Mouse (Mus musculus) neural tube, embryonic 13.5 days (tissue): ENCODE results near the gene Ly6g6e. TPM values are rescaled to one million over a fixed set of nuclear protein-coding genes. Genes with fewer than 3 reads are reported as not detected.
"Not testable (repeated sequence)": the region's sequence is repeated elsewhere in the genome, so short reads cannot be mapped to it uniquely, and the experiment has no call there.

Experiments used
- ATAC-seq: fragments of 200-750 bp; cut with Nextera tagmentation; 2 replicates; pipeline ENCODE4 v1.8.0; 2017; ENCODE audit warnings: low read depth, mild to moderate bottlenecking, moderate TSS enrichment, moderate library complexity
- H3K27ac ChIP-seq: fragments of 300-500 bp; sonication (generic); replicated peaks from 2 replicates; pipeline ENCODE4 v1.5.1; 2015; ENCODE audit warnings: moderate library complexity, mild to moderate bottlenecking, inconsistent platforms
- H3K27me3 ChIP-seq: fragments of 300-500 bp; sonication (generic); 2 replicates; pipeline ENCODE4 v1.6.1; 2015; ENCODE audit warnings: mild to moderate bottlenecking, inconsistent platforms
- H3K36me3 ChIP-seq: fragments of 300-500 bp; sonication (generic); 2 replicates; pipeline ENCODE4 v1.6.1; 2015; ENCODE audit warnings: mild to moderate bottlenecking, inconsistent platforms
- H3K4me1 ChIP-seq: fragments of 300-500 bp; sonication (generic); replicated peaks from 2 replicates; pipeline ENCODE4 v1.6.1; 2015; ENCODE audit warnings: inconsistent platforms
- H3K4me2 ChIP-seq: fragments of 300-500 bp; sonication (generic); 2 replicates; pipeline ENCODE4 v1.6.1; 2015; ENCODE audit warnings: inconsistent platforms, mild to moderate bottlenecking, moderate library complexity
- H3K4me3 ChIP-seq: fragments of 300-500 bp; sonication (generic); 2 replicates; pipeline ENCODE4 v1.5.1; 2015; ENCODE audit warnings: mild to moderate bottlenecking, inconsistent platforms
- H3K9ac ChIP-seq: fragments of 300-500 bp; sonication (generic); 2 replicates; pipeline ENCODE4 v1.6.1; 2015; ENCODE audit warnings: moderate library complexity, mild to moderate bottlenecking, inconsistent platforms
- H3K9me3 ChIP-seq: fragments of 300-500 bp; sonication (generic); 2 replicates; pipeline ENCODE4 v1.6.1; 2016; ENCODE audit warnings: inconsistent platforms
- WGBS: fragments of 180-500 bp; shearing (Covaris S2); methylation state at CpG from one replicate; pipeline ENCODE4 v1.1.7; 2015; 5-methylcytosine and 5-hydroxymethylcytosine counted together
- polyA plus RNA-seq: library from polyadenylated mRNA; unstranded; fragments of >200 nt; fragmentation: Nextera tagmentation; extraction: Ambion mirVana; gene quantifications from 2 replicates; pipeline ENCODE4 v1.2.1, GENCODE M21; 2015

Ly6g6e gene
- polyA plus RNA-seq: 0.46 and 0.55 TPM in 2 replicates

DNA sequence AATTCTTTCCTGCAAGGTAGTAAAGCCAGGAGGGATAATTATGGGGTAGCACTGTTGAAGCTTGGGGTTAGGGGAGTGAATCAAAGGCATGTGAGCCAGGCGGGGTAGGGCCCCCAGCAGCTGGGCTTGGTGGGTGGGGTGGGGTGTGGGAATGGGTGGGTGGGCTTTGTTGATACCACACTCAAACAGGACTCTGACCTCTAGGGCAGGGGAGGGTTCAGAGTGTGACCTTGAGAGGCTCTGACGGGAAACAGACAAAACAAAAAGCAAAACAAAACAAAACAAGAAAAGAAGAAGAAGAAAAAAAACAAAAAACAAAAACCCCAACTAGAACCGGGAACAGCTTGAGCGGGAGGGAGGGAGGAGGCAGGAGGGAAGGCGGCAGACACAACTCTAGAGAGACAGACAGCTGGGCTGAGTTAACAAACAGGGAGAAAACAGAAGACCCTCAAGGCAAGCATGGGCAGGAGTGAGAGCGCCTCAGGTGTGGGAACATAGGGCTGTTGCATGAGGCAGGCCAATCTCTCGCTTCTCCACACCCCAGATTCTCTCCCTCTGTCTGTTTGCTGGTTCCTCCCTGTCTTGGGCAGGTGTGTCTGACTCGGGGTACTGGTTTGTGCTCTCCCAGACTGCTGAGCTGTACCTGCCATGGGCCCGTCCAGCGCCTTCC lies at the start of gene Ly6g6e:
Ly6g6e (plus strand) TSS at position 396 of the 670 bp plus-strand sequence.
- Histone ChIP-seq H3K27ac (no peak within 1 kb of the TSS), H3K9me3 (no peaks in the 10 kb centered on the region), H3K4me3 (peak within 1 kb of the TSS; percentile 15), H3K4me2 (peak within 1 kb of the TSS; percentile 47), H3K27me3 (no peaks in the 10 kb centered on the region), H3K4me1 (peaks cover 18% of the 10 kb centered on the region), H3K36me3 (no peaks in the 10 kb centered on the region), H3K9ac (peak within 1 kb of the TSS; percentile 59)
- WGBS: 26% methylated on average over 10 of the region's 10 CpGs
- ATAC-seq: no peak

DNA sequence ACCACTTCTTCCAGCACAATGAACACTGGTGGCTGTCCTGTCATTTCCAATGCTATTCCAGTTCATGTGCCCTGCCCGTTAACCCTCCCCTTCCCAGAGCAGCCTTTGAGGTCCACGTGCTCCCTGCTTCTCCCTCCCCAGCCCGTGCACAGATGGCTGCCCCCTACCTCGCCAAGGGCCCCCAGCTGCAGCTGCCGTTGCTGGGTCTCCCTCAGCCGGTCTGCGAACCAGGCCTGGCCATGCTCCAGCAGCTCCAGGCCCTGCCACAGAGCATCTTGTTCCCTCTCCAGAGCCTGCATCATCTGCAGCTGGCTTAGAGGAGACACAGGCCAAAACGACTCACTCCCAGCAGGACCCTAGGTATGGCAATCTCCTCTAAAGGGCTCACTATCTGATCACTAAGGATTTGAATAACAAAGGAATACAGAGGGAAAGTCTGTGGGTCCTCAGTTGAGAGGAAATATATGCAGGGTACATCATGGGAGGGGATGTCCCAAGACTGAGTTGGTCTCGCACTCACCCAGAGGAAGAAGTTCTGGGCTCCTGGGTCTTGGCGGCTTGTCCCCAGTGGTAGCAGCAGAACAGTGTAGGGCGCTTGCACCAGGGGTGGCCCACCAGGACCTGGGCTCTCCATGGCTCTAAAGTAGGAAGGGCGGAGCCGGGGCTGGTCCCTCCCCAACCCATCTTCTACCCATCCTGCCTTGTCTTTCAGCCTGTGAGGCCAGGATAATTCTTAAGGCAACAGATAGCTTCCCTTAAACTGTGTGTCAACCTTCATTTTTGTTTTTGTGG lies 49.2 kb upstream of the Ly6g6e start, which contains the start of gene Sapcd1:
Sapcd1 (minus strand) TSS at position 740 of the 792 bp plus-strand sequence.
- Histone ChIP-seq H3K9me3 (no peaks in the 10 kb centered on the region), H3K4me2 (peak within 1 kb of the TSS; percentile 25; the same call in 1 of the 2 replicates), H3K27ac (peak within 1 kb of the TSS; percentile 68), H3K4me3 (no peak within 1 kb of the TSS), H3K9ac (peak within 1 kb of the TSS; percentile 35), H3K36me3 (no peaks in the 10 kb centered on the region), H3K27me3 (no peaks in the 10 kb centered on the region), H3K4me1 (peaks cover 34% of the 10 kb centered on the region)
- 27% methylated on average over 13 of the region's 13 CpGs for WGBS
- peak; percentile 74 for ATAC-seq

DNA sequence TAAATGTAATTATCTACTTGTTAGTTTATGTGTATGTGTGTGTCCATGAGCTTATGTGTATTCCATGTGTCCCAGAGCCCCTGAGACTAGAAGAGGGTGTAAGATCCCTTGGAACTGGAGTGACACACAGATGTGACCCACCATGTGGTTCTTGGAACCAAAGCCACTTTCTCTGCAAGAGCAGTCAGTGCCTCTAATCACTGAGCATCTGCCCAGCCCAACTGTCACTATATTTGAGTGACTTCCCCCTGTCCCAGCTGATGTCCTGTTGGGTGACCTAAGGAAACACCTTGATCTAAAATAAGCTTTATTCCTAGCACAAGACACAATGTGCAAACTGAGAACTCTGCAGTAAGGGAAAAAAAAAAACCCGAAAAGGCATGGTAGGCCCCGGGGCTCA lies 48.4 kb upstream of the Ly6g6e start:
- no peak overlapping the region for H3K4me3 ChIP-seq
- no peaks in the 10 kb centered on the region for H3K27me3 ChIP-seq
- 89% methylated on average over 2 of the region's 2 CpGs for WGBS
- peaks cover 34% of the 10 kb centered on the region for H3K4me1 ChIP-seq
- H3K36me3 ChIP-seq: no peaks in the 10 kb centered on the region
- H3K9ac ChIP-seq: no peak overlapping the region
- H3K4me2 ChIP-seq: no peak overlapping the region
- H3K27ac ChIP-seq: peak overlapping the region; percentile 68; the same call in 1 of the 2 replicates
- no peaks in the 10 kb centered on the region for H3K9me3 ChIP-seq
- no peak for ATAC-seq

DNA sequence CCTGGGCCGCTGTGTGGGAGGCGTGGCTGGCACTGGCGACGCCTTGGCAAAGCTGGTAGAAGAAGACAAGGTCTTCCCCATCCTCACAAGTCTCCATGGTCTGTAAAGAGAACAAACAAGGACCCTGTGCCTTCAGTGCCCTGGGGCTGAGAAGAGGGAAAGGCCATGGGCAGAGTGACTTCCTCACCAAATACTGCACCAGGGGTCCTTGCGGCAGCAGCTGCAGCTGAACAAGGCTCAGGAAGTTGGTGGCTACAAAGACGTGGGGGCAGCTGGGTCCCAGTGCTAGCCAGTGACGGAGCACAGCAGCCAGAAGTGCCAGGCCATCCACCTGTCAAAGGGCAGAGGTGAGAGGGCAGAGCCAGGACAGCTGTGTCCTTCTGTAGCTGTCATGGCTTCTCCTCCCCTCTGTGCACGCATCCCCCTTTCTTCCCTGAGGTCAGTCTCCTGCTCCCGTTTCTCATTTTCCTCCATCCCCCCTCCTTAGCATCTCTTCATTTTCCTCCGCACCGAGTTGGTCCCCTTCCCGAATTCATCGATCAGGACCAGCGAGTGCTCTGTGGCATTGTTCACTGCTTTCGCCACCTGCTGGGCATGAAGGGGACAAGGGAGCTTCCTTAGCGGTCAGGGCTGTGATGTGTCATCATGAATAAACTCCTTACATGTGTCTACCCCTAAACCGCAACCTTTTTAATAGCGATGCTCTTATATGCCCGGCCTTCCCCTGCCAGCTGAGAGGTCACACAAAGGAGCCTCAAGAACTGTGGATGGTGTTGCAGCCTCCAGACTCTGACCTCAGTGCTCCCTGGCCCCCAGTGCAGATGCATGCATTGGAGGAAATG lies 46.8 kb upstream of the Ly6g6e start:
- H3K27ac ChIP-seq: no peak overlapping the region
- H3K4me1 ChIP-seq: peaks cover 34% of the 10 kb centered on the region
- no peaks in the 10 kb centered on the region for H3K36me3 ChIP-seq
- no peak overlapping the region; the same call in 1 of the 2 replicates for H3K9ac ChIP-seq
- H3K4me3 ChIP-seq: no peak overlapping the region
- H3K9me3 ChIP-seq: no peaks in the 10 kb centered on the region
- ATAC-seq: no peak
- peak overlapping the region; percentile 37 for H3K4me2 ChIP-seq
- 29% methylated on average over 19 of the region's 19 CpGs for WGBS
- no peaks in the 10 kb centered on the region for H3K27me3 ChIP-seq

DNA sequence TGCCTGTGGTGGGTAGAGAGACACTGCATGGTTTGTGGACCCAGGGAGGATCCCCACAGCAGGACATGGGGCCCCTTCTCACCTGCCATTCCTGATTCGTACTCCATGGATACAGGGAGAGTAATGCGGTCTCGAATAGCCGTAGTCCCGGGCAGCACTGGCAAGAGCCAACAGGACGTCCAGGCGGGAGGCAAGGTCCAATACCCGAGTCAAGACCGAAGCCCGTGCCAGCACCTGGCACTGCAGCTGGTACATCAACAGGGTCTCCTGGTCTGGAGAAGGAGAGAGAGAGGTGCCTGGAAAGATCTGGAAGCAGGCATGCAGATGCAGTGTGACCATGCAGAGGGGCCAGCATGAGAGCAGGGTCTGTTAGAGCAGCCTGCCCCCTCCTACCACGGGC lies 45.4 kb upstream of the Ly6g6e start:
- Histone ChIP-seq H3K27me3 (no peaks in the 10 kb centered on the region), H3K4me2 (no peak overlapping the region), H3K9ac (no peak overlapping the region), H3K4me3 (no peak overlapping the region), H3K9me3 (no peaks in the 10 kb centered on the region), H3K27ac (no peak overlapping the region), H3K36me3 (no peaks in the 10 kb centered on the region), H3K4me1 (peaks cover 28% of the 10 kb centered on the region)
- WGBS: 92% methylated on average over 11 of the region's 11 CpGs
- no peak for ATAC-seq

DNA sequence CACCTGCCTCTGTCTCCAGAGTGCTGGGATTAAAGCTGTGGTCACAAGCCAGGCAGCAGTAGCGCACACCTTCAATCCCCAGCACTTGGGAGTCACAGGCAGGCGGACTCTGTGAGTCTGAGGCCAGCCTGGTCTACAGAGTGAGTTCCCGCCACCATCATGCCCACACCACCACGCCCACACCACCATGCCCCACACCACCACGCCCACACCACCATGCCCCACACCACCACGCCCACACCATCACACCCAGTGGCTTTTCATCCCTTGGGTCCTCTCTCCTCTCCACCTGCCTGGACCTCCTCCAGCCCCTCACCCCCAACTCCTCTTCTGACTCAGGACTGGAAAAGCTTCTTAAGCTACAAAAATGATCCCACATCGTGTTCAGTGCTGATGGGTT lies 44.8 kb upstream of the Ly6g6e start:
- Histone ChIP-seq H3K9ac (no peak overlapping the region), H3K4me3 (no peak overlapping the region), H3K4me1 (peaks cover 24% of the 10 kb centered on the region), H3K27me3 (no peaks in the 10 kb centered on the region), H3K9me3 (no peaks in the 10 kb centered on the region), H3K4me2 (no peak overlapping the region), H3K27ac (no peak overlapping the region), H3K36me3 (no peaks in the 10 kb centered on the region)
- ATAC-seq: no peak
- 85% methylated on average over 7 of the region's 7 CpGs for whole genome bisulfite sequencing

DNA sequence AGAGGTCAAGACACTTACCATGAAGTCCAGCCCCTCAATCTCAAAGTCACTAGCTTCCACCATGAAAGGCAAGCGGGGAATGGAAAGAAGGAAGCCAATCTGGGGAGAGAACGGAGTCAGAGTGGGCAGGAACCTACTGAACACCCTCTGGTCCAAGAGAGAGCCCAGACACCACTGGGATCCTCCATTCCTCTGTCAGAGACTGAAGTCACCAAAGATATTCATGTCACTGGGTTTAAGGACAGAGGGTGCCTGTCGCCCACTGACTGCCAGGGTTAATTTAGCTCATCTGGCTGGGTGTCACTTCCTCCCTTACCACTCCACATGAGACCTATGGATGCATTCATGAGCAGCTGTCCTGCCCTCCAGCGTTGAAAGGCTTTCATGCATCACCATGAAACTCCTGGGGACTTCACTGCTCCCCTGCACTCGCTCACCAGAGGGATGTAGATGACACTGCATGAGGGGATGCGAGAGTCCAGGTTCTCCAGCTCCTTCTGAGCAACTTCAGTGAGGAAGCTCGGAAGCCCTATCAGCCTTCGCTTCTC lies 44.3 kb upstream of the Ly6g6e start:
- 73% methylated on average over 8 of the region's 8 CpGs for WGBS
- H3K4me1 ChIP-seq: peaks cover 21% of the 10 kb centered on the region
- no peaks in the 10 kb centered on the region for H3K27me3 ChIP-seq
- no peak overlapping the region for H3K9ac ChIP-seq
- no peaks in the 10 kb centered on the region for H3K9me3 ChIP-seq
- H3K4me2 ChIP-seq: no peak overlapping the region
- H3K4me3 ChIP-seq: no peak overlapping the region
- H3K36me3 ChIP-seq: no peaks in the 10 kb centered on the region
- ATAC-seq: no peak
- no peak overlapping the region for H3K27ac ChIP-seq

DNA sequence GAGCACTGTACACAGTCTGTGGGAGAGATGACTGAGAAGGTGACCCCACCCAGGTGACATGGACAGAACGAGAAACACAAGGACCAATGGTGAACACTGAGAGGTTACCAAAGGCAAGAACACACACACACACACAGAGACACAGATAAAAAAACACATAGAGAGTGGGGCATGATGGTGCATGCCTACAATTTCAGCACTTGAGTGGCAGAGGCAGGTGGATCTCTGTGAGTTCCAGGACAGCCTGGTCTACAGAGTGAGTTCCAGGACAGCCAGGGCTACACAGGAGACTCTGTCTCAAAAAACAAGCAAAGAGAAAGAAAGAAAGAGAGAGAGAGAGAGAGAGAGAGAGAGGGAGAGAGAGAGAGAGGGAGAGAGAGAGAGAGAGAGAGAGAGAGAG lies 43.0 kb upstream of the Ly6g6e start:
- H3K4me1 ChIP-seq, H3K9me3 ChIP-seq, H3K27ac ChIP-seq, H3K36me3 ChIP-seq, H3K4me2 ChIP-seq, H3K4me3 ChIP-seq, H3K9ac ChIP-seq, H3K27me3 ChIP-seq, ATAC-seq: not testable (repeated sequence)
- WGBS: 81% methylated on average over 1 of the region's 1 CpGs

DNA sequence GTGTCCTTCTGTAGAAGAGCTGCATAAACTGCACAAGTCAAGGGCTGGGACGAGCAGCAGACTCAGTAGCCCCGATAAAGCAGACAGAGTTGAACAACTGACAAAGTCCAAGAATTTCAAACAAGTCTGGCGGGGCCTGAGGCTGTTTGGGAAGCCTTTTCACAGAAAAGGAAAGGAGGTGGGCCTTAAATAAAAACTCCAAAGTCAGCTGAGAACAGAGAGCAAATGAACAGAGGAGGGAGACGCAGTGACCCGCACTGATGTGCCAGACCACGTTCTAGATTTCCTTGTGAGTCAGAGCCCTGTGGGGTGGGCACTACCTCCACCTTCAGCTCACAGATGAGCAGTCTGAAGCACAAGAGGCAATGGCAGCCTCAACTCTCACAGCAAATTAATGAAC lies 41.8 kb upstream of the Ly6g6e start:
- no peak overlapping the region for H3K27ac ChIP-seq
- H3K4me1 ChIP-seq: peaks cover 1% of the 10 kb centered on the region
- ATAC-seq: no peak
- no peak overlapping the region for H3K4me3 ChIP-seq
- no peak overlapping the region for H3K4me2 ChIP-seq
- H3K9me3 ChIP-seq: no peaks in the 10 kb centered on the region
- no peaks in the 10 kb centered on the region for H3K36me3 ChIP-seq
- H3K9ac ChIP-seq: no peak overlapping the region
- whole genome bisulfite sequencing: 74% methylated on average over 6 of the region's 6 CpGs
- H3K27me3 ChIP-seq: no peaks in the 10 kb centered on the region

DNA sequence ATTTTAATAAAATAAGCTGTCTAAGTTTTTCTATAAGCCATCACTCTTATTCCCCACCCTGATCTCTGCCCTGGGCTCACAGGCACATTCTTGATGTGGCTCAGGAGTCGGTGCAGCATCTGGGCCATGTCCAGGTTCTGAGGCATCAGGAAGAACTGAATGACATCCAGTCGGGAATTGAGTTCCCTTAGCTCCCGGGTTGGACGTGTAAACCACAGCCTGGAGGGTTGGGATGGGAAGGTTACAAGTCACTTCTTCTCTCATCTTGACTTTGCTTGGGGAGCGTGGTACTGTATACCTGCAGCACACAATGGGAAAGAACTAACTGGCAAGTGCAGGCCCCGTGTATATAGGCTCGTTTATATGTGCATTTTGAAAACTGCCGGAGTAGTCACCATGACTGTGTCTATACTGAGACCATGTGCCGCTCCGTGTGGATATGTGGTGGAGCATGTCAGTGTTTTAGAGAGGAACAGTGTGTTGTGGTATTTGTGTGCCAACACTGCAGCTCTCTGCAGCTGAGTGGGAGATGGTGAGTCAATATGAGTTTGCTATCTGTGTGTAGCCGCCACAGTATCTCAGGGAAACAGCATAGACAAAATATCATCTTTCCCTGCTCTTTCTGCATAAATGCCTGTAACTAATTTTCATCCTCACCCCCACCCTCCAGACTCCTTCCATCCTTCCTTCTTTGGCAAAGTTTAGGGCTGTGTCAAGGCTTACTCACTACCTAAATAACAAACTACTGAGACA lies 37.4 kb upstream of the Ly6g6e start:
- Histone ChIP-seq H3K4me1 (no peaks in the 10 kb centered on the region), H3K4me3 (no peak overlapping the region), H3K9ac (no peak overlapping the region), H3K4me2 (no peak overlapping the region), H3K27me3 (no peaks in the 10 kb centered on the region), H3K9me3 (no peaks in the 10 kb centered on the region), H3K36me3 (no peaks in the 10 kb centered on the region), H3K27ac (no peak overlapping the region)
- 88% methylated on average over 11 of the region's 11 CpGs for WGBS
- ATAC-seq: no peak

DNA sequence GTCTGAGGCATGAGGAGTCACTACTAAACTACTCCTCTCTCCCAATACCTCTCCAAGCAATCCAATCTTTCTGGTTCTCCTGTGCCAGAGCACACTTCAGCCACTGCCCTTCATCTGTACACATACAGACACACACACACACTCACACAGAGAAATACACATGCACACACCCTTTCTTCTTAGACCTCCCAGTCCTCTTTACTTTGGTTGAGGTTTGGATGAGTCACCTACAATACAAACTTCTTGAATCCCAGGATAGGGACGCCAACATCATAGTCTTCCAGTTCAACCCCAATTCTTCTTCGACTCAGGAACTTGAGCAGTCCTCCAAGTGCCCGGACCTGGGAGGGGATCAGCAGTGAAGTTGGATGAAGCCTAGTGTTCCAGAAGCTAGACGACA lies 32.9 kb upstream of the Ly6g6e start:
- WGBS: 86% methylated on average over 4 of the region's 4 CpGs
- ATAC-seq: no peak

More for the DNA sequence above, 32.9 kb upstream of the Ly6g6e start:
- Histone ChIP-seq H3K36me3 (no peaks in the 10 kb centered on the region), H3K9me3 (no peaks in the 10 kb centered on the region), H3K9ac (no peak overlapping the region), H3K4me3 (no peak overlapping the region), H3K4me2 (no peak overlapping the region), H3K4me1 (peaks cover 21% of the 10 kb centered on the region), H3K27ac (no peak overlapping the region), H3K27me3 (no peaks in the 10 kb centered on the region)
